Mouse (Mus musculus): ENCODE data around the gene Bicral. TPM values are rescaled to one million over a fixed set of nuclear protein-coding genes. Genes with fewer than 3 reads are reported as not detected.
A peak's percentile ranks its signal among the peaks of the same experiment; 100 is the strongest.
"Not testable (repeated sequence)": the region's sequence is repeated elsewhere in the genome, so short reads cannot be mapped to it uniquely, and the experiment has no call there.

Bicral gene
- total and polyA plus RNA-seq, 2 experiments from 2014 or later, result 7.0 to 31.6 TPM

- TF ChIP-seq CTCF (IDR thresholded peaks at IDR 0.05), result no peak
- Histone ChIP-seq H3K4me1 (ENCODE audit: insufficient read depth, low read length) (no peaks in the 10 kb centered on the region), H3K27ac (ENCODE audit: low read depth, low read length) (no peak overlapping the region), H3K27me3 (ENCODE audit: insufficient read depth, low read length) (no peaks in the 10 kb centered on the region), H3K9me3 (ENCODE audit: low read length) (no peaks in the 10 kb centered on the region), H3K9ac (replicated peaks; ENCODE audit: low read length, poor library complexity, severe bottlenecking) (no peak overlapping the region), H3K36me3 (ENCODE audit: insufficient read depth, low read length) (no peaks in the 10 kb centered on the region), H3K4me2 (ENCODE audit: low read depth, low read length, poor library complexity, severe bottlenecking) (no peak overlapping the region), H3K4me3 (ENCODE audit: low read depth, low read length) (no peak overlapping the region)
- DNase-seq (ENCODE audit: low spot score) (no peak), ATAC-seq (ENCODE audit: low FRiP score) (no peak)
- WGBS, result 73% methylated on average over 2 of the region's 2 CpGs
Measured at GRCm38 (mm10) chr17:46792963-46793362, 65.3 kb downstream of the Bicral start.

- DNase-seq (ENCODE audit: low spot score); H3K9ac ChIP-seq (replicated peaks; ENCODE audit: low read length, poor library complexity, severe bottlenecking); H3K9me3 ChIP-seq (ENCODE audit: low read length); ATAC-seq (ENCODE audit: low FRiP score); H3K4me1 ChIP-seq (ENCODE audit: insufficient read depth, low read length); H3K27ac ChIP-seq (ENCODE audit: low read depth, low read length); H3K36me3 ChIP-seq (ENCODE audit: insufficient read depth, low read length); H3K4me2 ChIP-seq (ENCODE audit: low read depth, low read length, poor library complexity, severe bottlenecking); H3K4me3 ChIP-seq (ENCODE audit: low read depth, low read length); H3K27me3 ChIP-seq (ENCODE audit: insufficient read depth, low read length): not testable (repeated sequence)
- 61% methylated on average over 2 of the region's 2 CpGs for WGBS
Measured at GRCm38 (mm10) chr17:46787974-46788373, 70.3 kb downstream of the Bicral start.

GRCm38 (mm10) chr17:46786952-46787351 is 71.3 kb downstream of the Bicral start:
- 93% methylated on average over 5 of the region's 5 CpGs for WGBS
- TF ChIP-seq CTCF (IDR thresholded peaks at IDR 0.05), result no peak
- no peak for ATAC-seq (ENCODE audit: low FRiP score)

GRCm38 (mm10) chr17:46783222-46783565 is 75.1 kb downstream of the Bicral start:
- H3K4me2 ChIP-seq (ENCODE audit: low read depth, low read length, poor library complexity, severe bottlenecking), result peak overlapping the region; percentile 57

More at GRCm38 (mm10) chr17:46786952-46787351, 71.3 kb downstream of the Bicral start:
- Histone ChIP-seq H3K4me2 (ENCODE audit: low read depth, low read length, poor library complexity, severe bottlenecking) (no peak overlapping the region), H3K9ac (replicated peaks; ENCODE audit: low read length, poor library complexity, severe bottlenecking) (no peak overlapping the region), H3K4me1 (ENCODE audit: insufficient read depth, low read length) (no peaks in the 10 kb centered on the region), H3K36me3 (ENCODE audit: insufficient read depth, low read length) (no peaks in the 10 kb centered on the region), H3K4me3 (ENCODE audit: low read depth, low read length) (no peak overlapping the region), H3K9me3 (ENCODE audit: low read length) (no peaks in the 10 kb centered on the region), H3K27me3 (ENCODE audit: insufficient read depth, low read length) (no peaks in the 10 kb centered on the region), H3K27ac (ENCODE audit: low read depth, low read length) (no peak overlapping the region)
- no peak for DNase-seq (ENCODE audit: low spot score)

GRCm38 (mm10) chr17:46782341-46783221 is 75.7 kb downstream of the Bicral start, which contains the start of gene Rpl7l1:
TSS of gene Rpl7l1 (minus strand) at chr17:46782672.
- peak; percentile 97 for ATAC-seq (ENCODE audit: low FRiP score)
- 3% methylated on average over 44 of the region's 44 CpGs for WGBS
- peak within 1 kb of the TSS; percentile 84 for H3K27ac ChIP-seq (ENCODE audit: low read depth, low read length)
- H3K4me2 ChIP-seq (ENCODE audit: low read depth, low read length, poor library complexity, severe bottlenecking), result peak within 1 kb of the TSS; percentile 57
- peak; percentile 70 for TF ChIP-seq CTCF (IDR thresholded peaks at IDR 0.05)
- H3K4me1 ChIP-seq (ENCODE audit: insufficient read depth, low read length), result no peaks in the 10 kb centered on the region
- H3K27me3 ChIP-seq (ENCODE audit: insufficient read depth, low read length), result no peaks in the 10 kb centered on the region
- H3K4me3 ChIP-seq (ENCODE audit: low read depth, low read length), result peak within 1 kb of the TSS; percentile 58
- peaks cover 20% of the 10 kb centered on the region for H3K36me3 ChIP-seq (ENCODE audit: insufficient read depth, low read length)
- H3K9me3 ChIP-seq (ENCODE audit: low read length), result no peaks in the 10 kb centered on the region
- peak within 1 kb of the TSS; percentile 73 for H3K9ac ChIP-seq (replicated peaks; ENCODE audit: low read length, poor library complexity, severe bottlenecking)
- DNase-seq (ENCODE audit: low spot score), result peak; percentile 97

More at GRCm38 (mm10) chr17:46783222-46783565, 75.1 kb downstream of the Bicral start:
- no peak for DNase-seq (ENCODE audit: low spot score)
- Histone ChIP-seq H3K9ac (replicated peaks; ENCODE audit: low read length, poor library complexity, severe bottlenecking) (no peak overlapping the region), H3K4me3 (ENCODE audit: low read depth, low read length) (peak overlapping the region; percentile 58), H3K27me3 (ENCODE audit: insufficient read depth, low read length) (no peaks in the 10 kb centered on the region), H3K36me3 (ENCODE audit: insufficient read depth, low read length) (peaks cover 17% of the 10 kb centered on the region), H3K27ac (ENCODE audit: low read depth, low read length) (peak overlapping the region; percentile 84), H3K9me3 (ENCODE audit: low read length) (no peaks in the 10 kb centered on the region), H3K4me1 (ENCODE audit: insufficient read depth, low read length) (no peaks in the 10 kb centered on the region)
- no peak for TF ChIP-seq CTCF (IDR thresholded peaks at IDR 0.05)
- peak; percentile 6; the same call in 1 of the 2 replicates for ATAC-seq (ENCODE audit: low FRiP score)
- WGBS, result 82% methylated on average over 2 of the region's 2 CpGs

GRCm38 (mm10) chr17:46781876-46782275 is 76.4 kb downstream of the Bicral start:
- no peak for TF ChIP-seq CTCF (IDR thresholded peaks at IDR 0.05)
- ATAC-seq (ENCODE audit: low FRiP score), result no peak; the same call in 1 of the 2 replicates
- Histone ChIP-seq H3K27me3 (ENCODE audit: insufficient read depth, low read length) (no peaks in the 10 kb centered on the region), H3K36me3 (ENCODE audit: insufficient read depth, low read length) (peaks cover 25% of the 10 kb centered on the region), H3K9me3 (ENCODE audit: low read length) (no peaks in the 10 kb centered on the region), H3K4me1 (ENCODE audit: insufficient read depth, low read length) (no peaks in the 10 kb centered on the region), H3K27ac (ENCODE audit: low read depth, low read length) (peak overlapping the region; percentile 84), H3K9ac (replicated peaks; ENCODE audit: low read length, poor library complexity, severe bottlenecking) (peak overlapping the region; percentile 73), H3K4me2 (ENCODE audit: low read depth, low read length, poor library complexity, severe bottlenecking) (peak overlapping the region; percentile 57), H3K4me3 (ENCODE audit: low read depth, low read length) (peak overlapping the region; percentile 58)
- 4% methylated on average over 11 of the region's 11 CpGs for WGBS
- no peak for DNase-seq (ENCODE audit: low spot score)
